Mouse (Mus musculus): ENCODE measurements around the gene Fat4. TPM values are rescaled to one million over a fixed set of nuclear protein-coding genes. Genes with fewer than 3 reads are reported as not detected.

Fat4 gene
- polyA plus RNA-seq, 1 experiment from 2014 or later: 5.3 TPM

- WGBS: 80% methylated on average over 7 of the region's 7 CpGs
These were observed 123.8 kb downstream of the Fat4 start for GRCm38 (mm10) chr3:39010544-39010943.

GRCm38 (mm10) chr3:39017633-39018032, 130.9 kb downstream of the Fat4 start:
- H3K4me1 ChIP-seq (replicated peaks): no peaks in the 10 kb centered on the region
- no peak overlapping the region for H3K4me3 ChIP-seq (replicated peaks)
- no peaks in the 10 kb centered on the region for H3K9me3 ChIP-seq
- no peak overlapping the region for H3K4me2 ChIP-seq (replicated peaks)
- 60% methylated on average over 1 of the region's 1 CpGs for WGBS
- no peaks in the 10 kb centered on the region for H3K27me3 ChIP-seq (replicated peaks)
- H3K27ac ChIP-seq: no peak overlapping the region
- H3K9ac ChIP-seq: no peak overlapping the region
- no peak for ATAC-seq
- no peaks in the 10 kb centered on the region for H3K36me3 ChIP-seq

More at GRCm38 (mm10) chr3:39010544-39010943, 123.8 kb downstream of the Fat4 start:
- Histone ChIP-seq H3K27ac (no peak overlapping the region), H3K9ac (no peak overlapping the region), H3K36me3 (0 out of 2 replicates have a peak, but pooled peaks cover 3% of the 10 kb centered on the region), H3K4me3 (replicated peaks) (no peak overlapping the region), H3K4me1 (replicated peaks) (no peaks in the 10 kb centered on the region), H3K4me2 (replicated peaks) (no peak overlapping the region), H3K27me3 (replicated peaks) (no peaks in the 10 kb centered on the region), H3K9me3 (no peaks in the 10 kb centered on the region)
- ATAC-seq: no peak

- WGBS: 55% methylated on average over 2 of the region's 2 CpGs
- Histone ChIP-seq H3K4me2 (replicated peaks) (no peak overlapping the region), H3K9me3 (no peaks in the 10 kb centered on the region), H3K27me3 (replicated peaks) (no peaks in the 10 kb centered on the region), H3K4me1 (replicated peaks) (no peaks in the 10 kb centered on the region), H3K36me3 (no peaks in the 10 kb centered on the region), H3K4me3 (replicated peaks) (no peak overlapping the region), H3K9ac (no peak overlapping the region), H3K27ac (no peak overlapping the region)
- ATAC-seq: no peak
These were observed 149.4 kb downstream of the Fat4 start for GRCm38 (mm10) chr3:39036113-39036512.

DNA sequence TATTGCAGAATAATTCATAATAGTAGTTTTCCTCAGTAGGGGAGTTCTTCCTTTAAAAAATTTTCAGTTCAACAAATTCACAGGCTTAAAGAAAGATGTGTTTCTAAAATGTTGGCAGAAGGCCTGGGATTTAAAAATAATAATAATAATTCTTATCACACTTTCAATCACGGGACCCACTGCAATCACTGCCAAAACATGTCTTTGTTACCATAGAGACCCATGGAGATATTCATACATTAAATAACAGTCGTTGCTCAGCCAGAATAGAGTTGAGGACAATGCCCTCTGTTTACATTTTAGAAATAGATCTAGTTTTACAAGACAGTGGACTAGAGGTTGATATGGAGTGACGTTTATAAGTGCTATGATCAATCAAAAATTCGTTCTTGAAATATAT, 159.7 kb downstream of the Fat4 start:
- H3K9ac ChIP-seq: no peak overlapping the region
- ATAC-seq: no peak
- no peaks in the 10 kb centered on the region for H3K27me3 ChIP-seq (replicated peaks)
- no peaks in the 10 kb centered on the region for H3K9me3 ChIP-seq
- H3K27ac ChIP-seq: no peak overlapping the region
- no peak overlapping the region for H3K4me2 ChIP-seq (replicated peaks)
- no peaks in the 10 kb centered on the region for H3K36me3 ChIP-seq
- 52% methylated on average over 4 of the region's 4 CpGs for WGBS
- H3K4me1 ChIP-seq (replicated peaks): no peaks in the 10 kb centered on the region
- no peak overlapping the region for H3K4me3 ChIP-seq (replicated peaks)

DNA sequence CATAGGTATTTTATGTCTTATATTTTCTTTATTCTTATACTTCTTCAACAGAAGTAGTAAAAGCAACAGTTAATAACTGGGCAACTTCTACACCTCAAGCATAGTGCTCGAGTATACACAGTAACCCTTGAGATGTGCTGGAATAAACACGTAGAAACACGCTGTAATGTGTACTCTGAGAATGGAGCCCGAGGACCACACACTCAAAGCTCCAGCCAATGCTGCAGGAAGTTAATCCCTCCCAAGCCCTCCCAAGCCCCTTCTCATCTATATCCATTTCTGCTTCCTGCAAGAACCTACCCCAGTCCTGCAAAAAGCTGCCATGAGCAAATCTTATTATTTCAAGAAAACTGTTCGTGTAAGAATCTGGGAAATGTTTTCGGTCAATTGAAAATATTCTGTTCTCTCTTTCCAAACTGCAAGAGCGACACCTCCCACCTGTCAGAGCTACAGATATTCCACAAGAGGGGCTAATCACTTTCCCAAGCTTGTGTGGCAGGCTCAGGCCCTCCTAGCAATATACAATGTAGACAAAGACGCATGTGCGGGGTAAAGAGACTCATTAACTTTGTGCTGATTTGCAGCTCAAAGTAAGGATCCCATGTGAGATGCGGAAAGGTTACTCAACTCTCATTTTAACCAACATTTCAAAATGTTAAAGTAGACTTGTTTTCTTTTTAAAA, 161.0 kb downstream of the Fat4 start:
- no peaks in the 10 kb centered on the region for H3K4me1 ChIP-seq (replicated peaks)
- 73% methylated on average over 10 of the region's 10 CpGs for WGBS

DNA sequence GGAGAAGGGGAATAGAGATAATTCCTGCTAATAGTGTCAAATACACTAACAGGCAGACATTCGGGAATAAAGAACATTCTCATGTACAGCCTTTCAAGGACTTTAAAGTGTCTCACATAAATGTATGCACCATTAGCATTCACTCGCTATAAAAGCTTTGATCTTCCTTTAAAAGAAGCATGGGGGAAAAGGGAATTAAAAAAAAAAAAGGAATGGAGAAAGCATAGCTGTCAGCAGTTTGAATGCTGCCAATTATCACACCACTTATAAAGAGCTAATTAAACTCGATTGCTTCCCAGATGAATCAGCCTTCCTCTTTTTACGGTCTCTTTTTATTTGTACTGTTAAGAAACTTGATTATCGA, 161.5 kb downstream of the Fat4 start:
- H3K27ac ChIP-seq: no peak overlapping the region
- no peaks in the 10 kb centered on the region for H3K27me3 ChIP-seq (replicated peaks)
- no peak for ATAC-seq
- H3K9me3 ChIP-seq: no peaks in the 10 kb centered on the region
- no peak overlapping the region for H3K4me3 ChIP-seq (replicated peaks)
- no peaks in the 10 kb centered on the region for H3K36me3 ChIP-seq
- H3K4me2 ChIP-seq (replicated peaks): no peak overlapping the region
- H3K4me1 ChIP-seq (replicated peaks): no peaks in the 10 kb centered on the region
- no peak overlapping the region for H3K9ac ChIP-seq
- 84% methylated on average over 5 of the region's 5 CpGs for WGBS

More for the DNA sequence above, 161.0 kb downstream of the Fat4 start:
- H3K4me3 ChIP-seq (replicated peaks): no peak overlapping the region
- H3K9me3 ChIP-seq: no peaks in the 10 kb centered on the region
- no peak overlapping the region for H3K9ac ChIP-seq
- H3K27me3 ChIP-seq (replicated peaks): no peaks in the 10 kb centered on the region
- no peak for ATAC-seq
- no peak overlapping the region for H3K4me2 ChIP-seq (replicated peaks)
- H3K36me3 ChIP-seq: no peaks in the 10 kb centered on the region
- no peak overlapping the region for H3K27ac ChIP-seq

DNA sequence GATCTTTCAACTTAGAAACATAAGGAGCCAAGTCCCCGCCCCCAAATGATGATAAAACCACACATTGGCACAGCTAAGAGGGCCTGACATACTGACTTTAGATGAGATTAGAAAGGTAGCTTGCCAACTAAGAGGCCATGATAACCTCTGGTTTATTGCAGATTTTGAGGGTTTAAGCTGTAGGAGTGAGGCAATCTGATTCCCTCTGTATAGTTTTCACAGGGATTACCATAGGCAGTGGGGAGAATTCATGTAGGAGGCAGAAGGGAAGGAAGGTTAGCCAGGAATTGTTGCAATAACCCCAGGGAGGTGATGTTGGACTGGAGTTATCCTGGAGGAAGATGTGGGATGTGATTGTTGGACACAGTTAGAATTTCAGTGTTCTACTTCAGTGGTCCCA, 163.4 kb downstream of the Fat4 start:
- Histone ChIP-seq H3K36me3 (no peaks in the 10 kb centered on the region), H3K4me3 (replicated peaks) (no peak overlapping the region), H3K9ac (no peak overlapping the region), H3K4me1 (replicated peaks) (no peaks in the 10 kb centered on the region), H3K9me3 (no peaks in the 10 kb centered on the region), H3K27ac (no peak overlapping the region), H3K4me2 (replicated peaks) (no peak overlapping the region), H3K27me3 (replicated peaks) (no peaks in the 10 kb centered on the region)
- WGBS: 91% methylated on average over 1 of the region's 1 CpGs
- no peak for ATAC-seq

DNA sequence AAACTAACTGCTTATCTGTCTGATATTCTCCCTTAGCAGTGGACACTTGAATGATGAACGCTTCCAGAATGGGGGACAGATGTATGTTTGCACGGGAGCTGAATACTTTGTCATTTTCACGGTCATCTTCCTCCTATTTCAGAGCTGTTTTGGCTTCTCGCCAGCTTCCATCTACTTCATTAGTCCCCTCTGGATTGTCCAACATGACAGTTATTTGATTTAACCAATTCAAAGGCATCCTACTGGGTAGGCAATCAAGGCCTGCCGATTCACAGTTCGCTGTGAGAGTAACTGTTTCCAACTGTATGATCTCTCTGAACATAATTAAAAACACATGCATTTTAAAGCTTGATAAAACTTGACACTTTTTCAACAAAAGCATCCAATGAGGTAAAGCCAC, 166.3 kb downstream of the Fat4 start:
- H3K4me3 ChIP-seq (replicated peaks): no peak overlapping the region
- 52% methylated on average over 6 of the region's 6 CpGs for WGBS

More for the DNA sequence above, 166.3 kb downstream of the Fat4 start:
- no peak overlapping the region for H3K9ac ChIP-seq
- H3K4me2 ChIP-seq (replicated peaks): no peak overlapping the region
- H3K27me3 ChIP-seq (replicated peaks): no peaks in the 10 kb centered on the region
- no peaks in the 10 kb centered on the region for H3K36me3 ChIP-seq
- peak; percentile 23; the same call in 1 of the 2 replicates for ATAC-seq
- no peaks in the 10 kb centered on the region for H3K4me1 ChIP-seq (replicated peaks)
- no peak overlapping the region for H3K27ac ChIP-seq
- no peaks in the 10 kb centered on the region for H3K9me3 ChIP-seq
